Mouse (Mus musculus) thymus, postnatal 0 days (tissue): ENCODE results near the gene Il21. TPM values are rescaled to one million over a fixed set of nuclear protein-coding genes. Genes with fewer than 3 reads are reported as not detected.

Experiments
- DNase-seq: peaks from one replicate; pipeline ENCODE4 v3.0.0-alpha.2; 2015; ENCODE audit warnings: low spot score
- microRNA-seq: library from miRNA; unstranded; fragments of <30 nt; microRNA quantifications from one replicate; pipeline ENCODE4, GENCODE M21; 2016; ENCODE audit warnings: borderline number of aligned reads
- polyA plus RNA-seq: library from polyadenylated mRNA; unstranded; fragments of >200 nt; fragmentation: Nextera tagmentation; extraction: Ambion mirVana; gene quantifications from 2 replicates; pipeline ENCODE4 v1.2.1, GENCODE M21; 2015

The Il21 gene
- polyA plus RNA-seq, 1 experiment from 2014 or later = 0.22 TPM

GRCm38 (mm10) chr3:37198302-37198701, 34.1 kb downstream of the Il21 start:
- DNase-seq = no peak

DNA sequence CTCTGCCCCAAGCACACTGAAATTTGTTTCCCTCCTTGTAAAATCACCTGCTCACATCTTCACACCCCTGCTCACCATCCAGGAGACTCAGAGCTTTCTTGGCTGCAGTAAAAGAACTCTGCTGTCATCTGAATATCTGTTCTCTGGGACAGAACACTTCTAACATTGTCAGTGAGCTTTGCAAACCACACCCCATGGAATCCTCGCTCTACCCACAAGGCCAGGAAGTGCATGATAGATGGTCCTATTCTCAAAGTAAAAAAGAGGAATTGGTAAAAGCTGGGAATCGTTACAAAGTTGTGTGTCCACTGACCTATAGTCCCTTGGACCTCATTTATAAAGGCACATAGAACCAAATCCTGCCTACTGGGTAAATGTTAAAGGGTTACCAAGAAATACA, 40.5 kb downstream of the Il21 start:
- DNase-seq = no peak

DNA sequence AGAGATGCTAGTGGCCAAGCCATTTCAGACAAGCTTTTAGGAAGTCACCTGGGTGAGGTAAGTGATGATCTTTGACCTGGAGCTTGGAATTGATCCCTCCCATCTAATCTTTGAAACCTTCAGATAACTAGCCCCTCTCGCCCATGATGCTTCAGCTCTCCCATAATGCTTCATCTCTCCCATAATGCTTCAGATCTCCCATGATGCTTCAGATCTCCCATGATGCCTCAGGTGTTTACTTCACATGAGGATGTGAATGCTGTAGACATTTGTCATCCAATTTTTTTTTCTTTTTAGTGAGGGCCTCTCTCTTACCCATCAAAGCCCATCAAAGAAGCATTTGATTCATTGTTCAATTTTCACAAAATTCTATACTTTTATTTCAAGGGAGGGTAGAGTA, 46.9 kb downstream of the Il21 start:
- DNase-seq = no peak

DNA sequence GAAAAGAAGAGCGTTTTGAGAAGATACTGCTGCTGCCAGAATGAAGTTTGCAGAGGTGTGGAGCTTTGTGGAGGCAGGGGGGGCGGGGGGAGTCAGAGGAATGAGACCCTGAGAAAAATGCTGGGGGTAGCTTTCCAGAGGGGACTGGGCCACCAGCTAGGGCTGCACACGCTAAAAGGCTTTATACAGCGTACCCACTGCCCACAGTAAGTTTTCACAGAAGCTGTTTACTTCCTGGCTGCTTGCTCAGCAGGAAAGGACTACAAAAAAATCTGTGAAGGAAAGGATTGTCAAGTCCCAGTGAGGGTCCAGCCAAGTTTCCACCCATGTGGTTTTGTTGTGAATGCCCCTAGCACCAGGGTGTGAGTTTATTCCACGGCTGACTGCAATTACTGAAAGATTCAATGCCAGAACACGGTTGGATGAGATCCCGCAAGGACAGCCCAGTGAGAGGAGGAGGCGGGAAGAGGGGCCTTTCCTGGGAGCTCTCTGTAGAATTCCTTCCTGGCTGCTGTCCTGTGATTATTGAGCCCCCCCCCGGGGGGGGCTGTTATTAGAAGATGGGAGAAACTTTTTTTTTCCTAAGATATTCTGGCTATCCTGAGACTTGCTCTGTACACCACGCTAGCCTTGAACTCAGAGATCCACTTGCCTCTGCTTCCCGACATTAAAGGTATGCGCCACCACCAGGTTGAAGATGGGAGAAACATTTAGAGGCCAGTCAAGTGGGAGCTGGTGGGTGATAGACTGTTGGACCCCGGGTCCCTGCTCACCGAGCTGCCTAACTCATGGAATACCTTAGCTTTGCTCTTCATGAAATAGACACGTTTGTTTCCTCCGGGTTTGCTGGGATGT, 49.8 kb downstream of the Il21 start:
- no peak for DNase-seq

DNA sequence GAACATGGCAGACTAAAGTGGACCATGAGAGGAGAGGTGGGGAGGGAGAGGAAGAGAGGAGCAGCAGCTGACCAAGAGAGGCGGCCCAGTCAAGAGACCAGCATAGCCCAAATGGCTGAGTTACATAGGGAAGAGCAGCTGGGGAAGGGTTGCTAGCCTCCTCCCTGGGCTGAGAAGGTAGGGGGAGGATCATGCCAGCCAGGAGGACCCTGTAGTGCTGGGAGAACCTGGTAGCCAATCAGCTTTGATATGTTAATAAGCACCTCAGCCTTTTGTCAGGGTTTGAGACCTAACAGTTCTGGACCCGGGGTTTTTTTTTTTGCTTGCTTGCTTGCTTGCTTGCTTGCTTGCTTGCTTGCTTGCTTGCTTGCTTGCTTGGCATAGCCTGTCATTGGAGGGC, 51.4 kb downstream of the Il21 start:
- DNase-seq = no peak

DNA sequence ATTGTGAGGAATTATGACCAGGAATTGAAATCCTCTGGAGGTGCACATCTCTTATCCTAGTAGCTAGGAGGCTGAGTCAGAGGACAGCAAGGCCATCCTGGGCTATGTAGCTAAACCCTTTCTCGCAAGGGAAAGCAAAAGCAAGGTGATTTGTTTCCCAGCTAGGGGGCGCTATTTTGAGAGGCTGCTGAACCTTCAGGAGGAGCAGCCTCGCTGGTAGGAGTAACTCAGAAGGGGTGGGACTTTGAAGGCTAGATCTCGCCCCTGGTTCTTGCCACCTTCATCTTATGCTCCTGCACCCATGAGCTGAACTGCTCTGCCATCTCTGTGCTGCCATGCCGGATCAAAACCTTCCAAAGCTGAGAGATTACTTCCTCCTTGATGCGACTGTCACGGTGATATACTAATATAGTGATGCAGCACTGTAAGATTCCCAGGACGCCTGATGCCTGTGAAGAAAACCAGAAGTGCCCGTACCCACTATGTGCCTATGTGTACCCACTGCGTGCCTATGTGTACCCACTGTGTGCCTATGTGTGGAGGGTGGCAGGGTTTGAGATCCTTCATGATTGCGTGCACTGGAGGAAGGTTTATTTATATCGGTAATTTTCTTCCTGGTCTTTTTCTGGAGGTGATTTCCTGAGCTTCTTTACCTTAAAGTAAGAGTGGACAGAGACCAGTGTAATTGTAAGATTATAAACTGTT, 52.2 kb downstream of the Il21 start:
- DNase-seq = peak; percentile 51

GRCm38 (mm10) chr3:37179472-37179871, 53.0 kb downstream of the Il21 start:
- no peak for DNase-seq

DNA sequence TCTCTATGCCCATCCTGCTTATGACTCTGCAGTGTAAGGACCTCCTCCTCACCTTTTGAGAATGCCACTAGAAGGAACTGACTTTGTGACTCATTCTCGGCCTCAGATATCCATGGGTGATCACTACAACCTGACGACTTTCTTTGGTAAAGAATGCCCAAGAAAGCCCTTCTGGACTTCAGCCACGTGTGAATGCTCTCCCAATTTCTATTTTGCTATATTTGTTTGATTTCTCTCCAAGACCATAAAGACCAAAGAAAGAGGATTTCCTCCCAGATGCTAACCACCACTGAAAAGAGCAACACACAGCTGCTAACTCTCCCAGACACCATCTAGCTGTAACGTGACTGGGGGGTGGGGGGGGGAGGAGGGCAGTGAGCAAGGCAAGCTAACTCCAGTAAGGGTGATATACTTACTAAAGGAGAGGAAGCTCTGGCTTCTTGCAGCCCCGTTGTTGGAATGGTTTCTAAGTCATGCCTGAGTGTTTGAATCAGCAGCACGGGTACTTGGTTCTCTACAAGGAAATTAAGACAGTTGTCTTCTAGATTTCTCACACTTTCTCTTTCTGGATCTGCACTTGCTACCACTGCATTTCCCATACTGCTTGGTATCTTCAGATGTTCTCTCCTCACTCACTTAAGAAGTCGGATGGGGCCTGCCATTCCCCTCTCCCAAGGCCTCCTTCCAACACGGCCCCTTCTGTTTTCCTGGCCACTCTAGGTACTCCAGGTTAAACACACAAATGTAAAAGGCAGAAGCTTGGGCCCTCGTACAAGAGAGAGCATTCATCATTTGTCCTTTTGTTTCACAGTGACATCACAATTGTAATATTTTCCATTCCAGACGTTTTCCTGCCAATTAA, 57.5 kb downstream of the Il21 start:
- no peak for DNase-seq

DNA sequence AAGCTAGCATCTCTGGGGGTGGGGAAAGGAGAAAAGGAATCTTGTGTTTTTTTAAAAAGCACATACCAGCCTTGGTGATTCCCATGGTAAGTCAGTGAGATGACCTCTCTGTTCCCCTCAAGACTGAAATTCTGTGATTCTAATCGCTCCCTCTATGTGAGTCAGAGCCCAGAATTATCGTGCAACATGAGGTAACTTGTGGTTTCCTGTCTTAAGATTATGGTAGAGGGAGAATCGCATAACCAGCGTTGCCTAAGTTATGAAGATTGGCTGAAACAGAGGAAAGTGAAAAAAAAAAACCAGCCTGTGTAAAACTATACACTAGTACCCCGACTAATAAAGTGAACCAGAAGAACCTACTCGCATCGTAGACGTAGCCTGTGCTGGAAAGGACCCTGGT, 59.2 kb downstream of the Il21 start:
- no peak for DNase-seq

Small RNA genes lying within 50 kb of the gene (microRNA-seq; reads per million reads assigned to microRNA genes)
- gene Gm24169 = not detected

Other genes with a start within 250 kb of the Il21 start
- gene Adad1, start 169.1 kb downstream of the Il21 start, polyA plus RNA-seq = 0.20 TPM in 1 of 2 replicates, not detected in the other
- 0.69 and 0.87 TPM in 2 replicates for gene Il2, start 106.7 kb downstream of the Il21 start, polyA plus RNA-seq
- 4.6 and 5.0 TPM in 2 replicates for gene Bbs12, start 79.9 kb upstream of the Il21 start, polyA plus RNA-seq
- gene Cetn4, start 80.1 kb upstream of the Il21 start, polyA plus RNA-seq = 1.8 and 2.6 TPM in 2 replicates
- 0.22 and 1.1 TPM in 2 replicates for gene Fgf2, start 115.7 kb upstream of the Il21 start, polyA plus RNA-seq
- 26.8 and 33.9 TPM in 2 replicates for gene Spata5, start 187.3 kb upstream of the Il21 start, polyA plus RNA-seq
- 14.4 and 15.4 TPM in 2 replicates for gene Nudt6, start 187.6 kb upstream of the Il21 start, polyA plus RNA-seq